Mouse (Mus musculus) cerebellum, adult 2 months (tissue): ENCODE data around the gene Borcs6.

Experiments
- CTCF ChIP-seq: fragments of 200-500 bp; IDR thresholded peaks from 2 replicates; pipeline ENCODE4 v1.5.1; 2011; ENCODE audit warnings: low read depth, mild to moderate bottlenecking, control low read depth, low read length, moderate library complexity, borderline replicate concordance; ENCODE audit not compliant: insufficient read depth
- POLR2A ChIP-seq: fragments of 200-500 bp; IDR thresholded peaks from 2 replicates; pipeline ENCODE4 v1.6.1; 2011; ENCODE audit warnings: low read length, control low read depth, borderline replicate concordance; ENCODE audit not compliant: insufficient read depth

- TF ChIP-seq CTCF, result no peak
- TF ChIP-seq POLR2A, result no peak
Measured at GRCm38 (mm10) chr11:69100639-69101360, 41.3 kb downstream of the Borcs6 start.
